Mouse (Mus musculus) intestine, embryonic 14.5 days (tissue): Measurements from ENCODE around the gene Dach1. TPM values are rescaled to one million over a fixed set of nuclear protein-coding genes. Genes with fewer than 3 reads are reported as not detected.
A peak's percentile ranks its signal among the peaks of the same experiment; 100 is the strongest.

Experiments
- ATAC-seq: fragments of 200-750 bp; cut with Nextera tagmentation; replicated peaks from 2 replicates; pipeline ENCODE4 v1.8.0; 2017; ENCODE audit warnings: low read depth, moderate number of reproducible peaks, moderate TSS enrichment, moderate library complexity; ENCODE audit not compliant: low FRiP score, low TSS enrichment
- DNase-seq: peaks from one replicate; pipeline ENCODE4 v3.0.0-alpha.2; 2018; ENCODE audit warnings: low spot score
- H3K27ac ChIP-seq: fragments of 300-500 bp; sonication (generic); 2 replicates; pipeline ENCODE4 v1.5.1; 2014; ENCODE audit warnings: low read depth, mild to moderate bottlenecking, control low read depth
- H3K27me3 ChIP-seq: fragments of 300-500 bp; sonication (generic); replicated peaks from 2 replicates; pipeline ENCODE4 v1.6.1; 2014; ENCODE audit warnings: low read length, control low read depth; ENCODE audit not compliant: control insufficient read depth, insufficient read depth
- H3K36me3 ChIP-seq: fragments of 300-500 bp; sonication (generic); 2 replicates; pipeline ENCODE4 v1.6.1; 2014; ENCODE audit warnings: low read length, control low read depth; ENCODE audit not compliant: control insufficient read depth, insufficient read depth
- H3K4me1 ChIP-seq: fragments of 300-500 bp; sonication (generic); replicated peaks from 2 replicates; pipeline ENCODE4 v1.6.1; 2014; ENCODE audit warnings: low read length, control low read depth, mixed read lengths; ENCODE audit not compliant: control insufficient read depth, insufficient read depth
- H3K4me2 ChIP-seq: fragments of 300-500 bp; sonication (generic); 2 replicates; pipeline ENCODE4 v1.6.1; 2014; ENCODE audit warnings: low read length
- H3K4me3 ChIP-seq: fragments of 300-500 bp; sonication (generic); 2 replicates; pipeline ENCODE4 v1.5.1; 2014; ENCODE audit warnings: low read depth, low read length, control low read depth, mixed read lengths
- H3K9ac ChIP-seq: fragments of 300-500 bp; sonication (generic); 2 replicates; pipeline ENCODE4 v1.6.1; 2014; ENCODE audit warnings: mild to moderate bottlenecking, low read length
- H3K9me3 ChIP-seq: fragments of 300-500 bp; sonication (generic); 2 replicates; pipeline ENCODE4 v1.6.1; 2016; ENCODE audit warnings: low read length, control low read depth; ENCODE audit not compliant: control insufficient read depth
- WGBS: fragments of 180-500 bp; shearing (Covaris S2); extraction: QIAGEN DNeasy Blood & Tissue Kit; methylation state at CpG from one replicate; pipeline ENCODE4 v1.1.7; 2014; 5-methylcytosine and 5-hydroxymethylcytosine counted together
- polyA plus RNA-seq: library from polyadenylated mRNA; unstranded; fragments of >200 nt; fragmentation: Nextera tagmentation; extraction: Ambion mirVana; gene quantifications from 2 replicates; pipeline ENCODE4 v1.2.1, GENCODE M21; 2014

Gene Dach1
- polyA plus RNA-seq, 1 experiment from 2014 or later, result 3.2 TPM

- H3K4me3 ChIP-seq, result no peak overlapping the region
- no peaks in the 10 kb centered on the region for H3K36me3 ChIP-seq
- DNase-seq, result no peak
These were observed 134.3 kb downstream of the Dach1 start for GRCm38 (mm10) chr14:98035261-98035660.

GRCm38 (mm10) chr14:98023540-98023939, 146.0 kb downstream of the Dach1 start:
- WGBS, result 48% methylated on average over 4 of the region's 4 CpGs

More at GRCm38 (mm10) chr14:98035261-98035660, 134.3 kb downstream of the Dach1 start:
- ATAC-seq, result no peak
- Histone ChIP-seq H3K27me3 (no peaks in the 10 kb centered on the region), H3K4me2 (no peak overlapping the region), H3K9me3 (no peaks in the 10 kb centered on the region), H3K4me1 (no peaks in the 10 kb centered on the region), H3K9ac (no peak overlapping the region), H3K27ac (no peak overlapping the region)
- 3% methylated on average over 1 of the region's 1 CpGs for WGBS

GRCm38 (mm10) chr14:98014053-98014452, 155.5 kb downstream of the Dach1 start:
- Histone ChIP-seq H3K27ac (no peak overlapping the region), H3K27me3 (no peaks in the 10 kb centered on the region), H3K9ac (no peak overlapping the region), H3K4me2 (no peak overlapping the region), H3K36me3 (no peaks in the 10 kb centered on the region), H3K9me3 (no peaks in the 10 kb centered on the region), H3K4me3 (no peak overlapping the region), H3K4me1 (no peaks in the 10 kb centered on the region)
- DNase-seq (no peak), ATAC-seq (no peak)
- WGBS, result 62% methylated on average over 1 of the region's 1 CpGs

More at GRCm38 (mm10) chr14:98023540-98023939, 146.0 kb downstream of the Dach1 start:
- Histone ChIP-seq H3K4me2 (no peak overlapping the region), H3K36me3 (no peaks in the 10 kb centered on the region), H3K9ac (no peak overlapping the region), H3K4me1 (no peaks in the 10 kb centered on the region), H3K27me3 (no peaks in the 10 kb centered on the region), H3K9me3 (no peaks in the 10 kb centered on the region), H3K4me3 (no peak overlapping the region), H3K27ac (no peak overlapping the region)
- DNase-seq (no peak), ATAC-seq (peak; percentile 71; the same call in 1 of the 2 replicates)

GRCm38 (mm10) chr14:98008501-98008900, 161.1 kb downstream of the Dach1 start:
- H3K4me1 ChIP-seq, result no peaks in the 10 kb centered on the region
- no peak overlapping the region for H3K27ac ChIP-seq
- DNase-seq (no peak), ATAC-seq (no peak)
- no peaks in the 10 kb centered on the region for H3K36me3 ChIP-seq
- H3K4me2 ChIP-seq, result no peak overlapping the region
- no peak overlapping the region for H3K9ac ChIP-seq
- no peak overlapping the region for H3K4me3 ChIP-seq
- H3K27me3 ChIP-seq, result no peaks in the 10 kb centered on the region
- H3K9me3 ChIP-seq, result no peaks in the 10 kb centered on the region
- 85% methylated on average over 6 of the region's 6 CpGs for WGBS

- Histone ChIP-seq H3K4me1 (no peaks in the 10 kb centered on the region), H3K9me3 (no peaks in the 10 kb centered on the region), H3K27ac (no peak overlapping the region), H3K36me3 (no peaks in the 10 kb centered on the region), H3K27me3 (no peaks in the 10 kb centered on the region), H3K4me3 (no peak overlapping the region), H3K9ac (no peak overlapping the region), H3K4me2 (no peak overlapping the region)
- ATAC-seq (no peak), DNase-seq (no peak)
- 73% methylated on average over 1 of the region's 1 CpGs for WGBS
These were observed 167.4 kb downstream of the Dach1 start for GRCm38 (mm10) chr14:98002021-98002680.

- H3K36me3 ChIP-seq, result no peaks in the 10 kb centered on the region
- no peak overlapping the region for H3K9ac ChIP-seq
- ATAC-seq (no peak), DNase-seq (no peak)
- no peaks in the 10 kb centered on the region for H3K27me3 ChIP-seq
- no peak overlapping the region for H3K27ac ChIP-seq
- H3K9me3 ChIP-seq, result no peaks in the 10 kb centered on the region
- no peak overlapping the region for H3K4me2 ChIP-seq
- H3K4me3 ChIP-seq, result no peak overlapping the region
- no peaks in the 10 kb centered on the region for H3K4me1 ChIP-seq
These were observed 171.0 kb downstream of the Dach1 start for GRCm38 (mm10) chr14:97998584-97998983.

- ATAC-seq (no peak), DNase-seq (no peak)
- H3K27ac ChIP-seq, result no peak overlapping the region
- WGBS, result 68% methylated on average over 3 of the region's 3 CpGs
- H3K4me2 ChIP-seq, result no peak overlapping the region
- no peaks in the 10 kb centered on the region for H3K27me3 ChIP-seq
- H3K36me3 ChIP-seq, result no peaks in the 10 kb centered on the region
- H3K4me3 ChIP-seq, result no peak overlapping the region
- no peak overlapping the region for H3K9ac ChIP-seq
- H3K9me3 ChIP-seq, result no peaks in the 10 kb centered on the region
- H3K4me1 ChIP-seq, result no peaks in the 10 kb centered on the region
These were observed 186.3 kb downstream of the Dach1 start for GRCm38 (mm10) chr14:97983251-97983650.

- Histone ChIP-seq H3K4me2 (no peak overlapping the region), H3K4me3 (no peak overlapping the region), H3K36me3 (no peaks in the 10 kb centered on the region), H3K27me3 (no peaks in the 10 kb centered on the region), H3K4me1 (no peaks in the 10 kb centered on the region), H3K9ac (no peak overlapping the region), H3K9me3 (no peaks in the 10 kb centered on the region), H3K27ac (no peak overlapping the region)
- no peak for ATAC-seq
- WGBS, result 58% methylated on average over 6 of the region's 6 CpGs
- no peak for DNase-seq
These were observed 186.9 kb downstream of the Dach1 start for GRCm38 (mm10) chr14:97982676-97983075.

GRCm38 (mm10) chr14:97980879-97981278, 188.7 kb downstream of the Dach1 start:
- ATAC-seq, result no peak
- no peak overlapping the region for H3K27ac ChIP-seq

More at GRCm38 (mm10) chr14:97980879-97981278, 188.7 kb downstream of the Dach1 start:
- no peak overlapping the region for H3K4me2 ChIP-seq
- WGBS, result 29% methylated on average over 4 of the region's 4 CpGs
- no peak for DNase-seq
- no peaks in the 10 kb centered on the region for H3K27me3 ChIP-seq
- no peak overlapping the region for H3K4me3 ChIP-seq
- H3K9me3 ChIP-seq, result no peaks in the 10 kb centered on the region
- H3K4me1 ChIP-seq, result no peaks in the 10 kb centered on the region
- H3K9ac ChIP-seq, result no peak overlapping the region
- no peaks in the 10 kb centered on the region for H3K36me3 ChIP-seq
